Mouse (Mus musculus) left cerebral cortex, adult 2 months (tissue): ENCODE data around the gene Sh2d7. TPM values are rescaled to one million over a fixed set of nuclear protein-coding genes. Genes with fewer than 3 reads are reported as not detected.
"Not testable (repeated sequence)": the region's sequence is repeated elsewhere in the genome, so short reads cannot be mapped to it uniquely, and the experiment has no call there.

Source experiments
- DNase-seq, 2 experiments: peaks; one replicate each; pipeline ENCODE4 v3.0.0; 2021 to 2022; ENCODE audit warnings: low spot score in 2 of 2, mixed read lengths in 1 of 2; ENCODE audit errors: extremely low spot score in 1 of 2
- H3K27ac ChIP-seq: fragments of 200-600 bp; 2 replicates; pipeline ENCODE4 v1.8.1; 2022
- H3K4me3 ChIP-seq: fragments of 200-600 bp; 2 replicates; pipeline ENCODE4 v1.8.1; 2022
- CTCF ChIP-seq: fragments of 200-600 bp; IDR thresholded peaks from 2 replicates; pipeline ENCODE4 v1.8.1; 2022; ENCODE audit warnings: antibody characterized with exemption, mild to moderate bottlenecking, moderate library complexity
- intact Hi-C: fragments of 180-260 bp; cut with DNase I; formaldehyde crosslinking; loops from one replicate; pipeline ENCODE4 v1.15.1; 2025
- total RNA-seq, 2 experiments: library from RNA; stranded (reverse); gene quantifications; 2 replicates each; pipeline ENCODE4 v1.2.3; 2021

Sh2d7 gene
- total RNA-seq, 2 experiments from 2014 or later, result 0.11 TPM; not detected in 1

DNA sequence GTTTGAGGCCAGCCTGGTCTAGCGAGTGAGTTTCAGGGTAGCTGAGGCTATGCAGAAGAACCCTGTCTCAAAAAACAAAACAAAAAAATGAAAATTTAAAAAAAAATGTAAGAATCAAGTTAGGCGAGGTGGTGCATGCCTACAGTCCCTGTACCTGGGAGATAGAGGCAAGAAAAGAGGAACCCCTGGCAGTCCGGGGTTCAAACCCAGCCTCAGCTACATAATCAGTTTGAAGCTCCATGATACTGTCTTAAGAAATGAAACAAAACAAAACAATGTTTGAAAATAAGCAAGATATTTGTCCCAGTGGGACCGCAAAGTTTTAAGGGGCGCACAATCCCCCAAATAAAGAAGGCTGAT, 47.0 kb downstream of the Sh2d7 start:
- H3K27ac ChIP-seq, result peak overlapping the region; percentile 63
- H3K4me3 ChIP-seq, result peak overlapping the region; percentile 80
- DNase-seq, result no peak
- TF ChIP-seq CTCF, result no peak
- intact Hi-C loops, result no loop called here

DNA sequence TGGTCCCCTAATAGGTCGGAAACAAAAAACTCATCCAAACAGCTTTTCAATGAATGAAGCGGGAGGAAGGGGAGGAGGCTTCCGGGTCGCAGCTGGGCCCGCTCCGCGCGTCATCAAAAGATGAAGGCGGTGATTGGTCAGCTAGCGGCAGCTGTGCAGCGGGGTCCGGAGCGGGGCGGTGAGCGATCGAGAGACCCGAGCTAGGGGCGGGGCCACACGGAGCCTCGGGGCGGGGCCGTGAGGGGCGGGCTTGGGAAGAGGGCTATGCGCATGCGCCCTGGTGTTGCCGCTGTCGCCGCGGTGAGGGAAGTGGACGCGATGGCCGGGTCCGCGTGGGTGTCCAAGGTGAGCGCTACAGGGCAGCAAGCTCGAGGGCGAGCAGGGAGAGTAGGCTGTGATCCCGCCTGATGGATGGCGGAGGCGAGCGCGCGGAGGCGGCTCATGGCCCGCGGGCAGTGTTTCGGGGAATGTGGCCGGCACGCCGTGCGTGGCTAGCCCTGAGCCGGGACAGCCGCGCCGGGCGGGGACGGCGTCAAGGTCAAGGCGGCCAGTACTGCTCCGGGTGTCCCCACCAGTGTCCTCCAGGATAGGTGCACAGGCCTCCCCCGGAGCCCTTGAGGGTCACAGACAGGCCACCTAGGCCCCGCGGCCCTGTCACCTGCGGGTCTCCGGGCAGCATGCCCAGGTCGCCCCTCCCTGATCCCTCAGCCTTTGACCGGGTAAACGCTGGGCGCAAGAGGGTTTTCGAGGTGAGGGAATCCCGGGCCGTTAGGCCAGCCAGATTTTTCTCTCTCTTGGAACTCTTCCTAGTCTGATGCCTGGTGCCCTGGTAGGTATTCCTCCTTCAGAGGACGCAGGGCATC, 47.6 kb downstream of the Sh2d7 start, which contains the start of gene Idh3a:
TSS of gene Idh3a (plus strand) at position 136 of the 863 bp plus-strand sequence.
- peak within 1 kb of the TSS; percentile 91 for H3K27ac ChIP-seq
- no peak for TF ChIP-seq CTCF
- DNase-seq, result peak; percentile 98
- H3K4me3 ChIP-seq, result peak within 1 kb of the TSS; percentile 80
- intact Hi-C loops, result no loop called here

DNA sequence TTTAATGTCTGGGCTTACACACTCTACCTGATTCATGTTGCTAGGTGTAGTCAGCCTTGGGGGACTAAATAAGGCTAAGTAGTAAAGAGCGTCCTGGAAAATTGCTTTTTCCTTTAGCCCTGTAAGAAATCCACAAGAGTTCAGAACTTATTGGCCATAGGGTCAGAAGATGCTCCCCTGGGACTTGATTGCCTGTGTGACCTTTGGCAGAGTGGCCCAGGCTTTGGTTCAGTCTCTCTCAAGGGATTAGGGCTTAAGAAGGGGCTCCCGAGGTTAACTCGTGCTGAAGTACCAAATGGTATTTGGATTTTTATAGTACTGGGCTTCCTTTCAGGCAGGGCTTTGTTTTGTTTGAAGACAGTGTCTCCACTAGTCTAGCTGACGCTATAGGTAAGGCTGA, 49.1 kb downstream of the Sh2d7 start:
- no peak overlapping the region for H3K27ac ChIP-seq
- intact Hi-C loops, result no loop called here
- DNase-seq, result no peak
- H3K4me3 ChIP-seq, result peak overlapping the region; percentile 80
- TF ChIP-seq CTCF, result no peak

DNA sequence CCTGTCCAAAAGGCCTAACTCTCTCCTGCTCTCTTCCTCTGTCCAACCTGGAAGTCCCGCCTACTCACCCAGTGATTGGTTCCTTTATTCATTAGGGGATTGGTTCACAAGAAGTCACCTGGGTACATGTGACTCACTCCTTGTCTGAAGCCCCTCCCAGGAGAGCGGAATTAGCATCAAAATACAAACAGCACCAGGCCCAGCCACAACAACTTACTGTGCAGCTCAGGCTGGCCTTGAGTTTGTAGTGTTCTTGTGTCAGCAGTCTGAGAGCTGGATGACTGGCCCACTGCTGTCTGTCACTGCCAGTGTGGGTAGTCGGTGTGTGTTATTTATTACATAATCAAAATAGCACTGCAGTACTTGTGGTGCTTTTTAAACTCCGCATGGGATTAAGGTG, 54.9 kb downstream of the Sh2d7 start:
- H3K27ac ChIP-seq, DNase-seq, intact Hi-C loops, H3K4me3 ChIP-seq: not testable (repeated sequence)

Other genes starting within 250 kb of the Sh2d7 start
- gene Dmxl2, start 37.4 kb upstream of the Sh2d7 start, total RNA-seq, result 100 to 1,000 TPM; 203 to 220 TPM
- gene Cib2, start 21.2 kb downstream of the Sh2d7 start, total RNA-seq, result 10 to 100 TPM; 22.0 to 24.2 TPM
- 100 to 1,000 TPM; 179 to 187 TPM for gene Idh3a, start 47.4 kb downstream of the Sh2d7 start, total RNA-seq
- gene Acsbg1, start 122.9 kb downstream of the Sh2d7 start, total RNA-seq, result 100 to 1,000 TPM; 114 to 132 TPM
- 10 to 100 TPM; 40.3 to 44.1 TPM for gene Dnaja4, start 159.9 kb downstream of the Sh2d7 start, total RNA-seq
- 10 to 100 TPM; 49.7 to 62.1 TPM for gene Wdr61, start 195.5 kb downstream of the Sh2d7 start, total RNA-seq
- gene Crabp1, start 225.8 kb downstream of the Sh2d7 start, total RNA-seq, result 1 to 10 TPM; 1.4 to 2.9 TPM